In genomic region chr5:24512271-24512670, GRCm38 (mm10) we compare ENCODE assay signal across 11 mouse cellular contexts. TPM values are rescaled to one million over a fixed set of nuclear protein-coding genes. Genes with fewer than 3 reads are reported as not detected.
DNase-seq lines count a peak whose midpoint lies in the region; ATAC-seq and TF ChIP-seq lines count a peak whose summit lies in the region.
"Had no signal": no experiment of that assay in that cellular context is flagged by ENCODE, and none has a peak within 500 bp of the region (broad histone marks: within the 10 kb centered on the region; RNA-seq: fewer than 3 reads in every experiment).

No protein-coding gene starts in this region.

- WGBS in kidney, embryonic 16.5 days, result 28% methylated on average over 8 of the region's 8 CpGs
- WGBS in stomach, postnatal 0 days, result 40% methylated on average over 8 of the region's 8 CpGs
- WGBS in hindbrain, embryonic 14.5 days, result 57% methylated on average over 8 of the region's 8 CpGs
- 62% methylated on average over 8 of the region's 8 CpGs for WGBS in forebrain, embryonic 12.5 days

- peaks cover 5% of the 10 kb centered on the region; the same call in 1 of the 2 replicates for H3K27me3 ChIP-seq in kidney, embryonic 16.5 days (ENCODE audit: insufficient read depth, low read length)
- no peaks in the 10 kb centered on the region for H3K27me3 ChIP-seq in stomach, postnatal 0 days (ENCODE audit: control insufficient read depth, insufficient read depth, low read length)
- no peaks in the 10 kb centered on the region for H3K27me3 ChIP-seq in hindbrain, embryonic 14.5 days (ENCODE audit: control insufficient read depth, insufficient read depth, low read length)
- H3K27me3 ChIP-seq in forebrain, embryonic 12.5 days, result peaks cover 32% of the 10 kb centered on the region

- peaks cover 9% of the 10 kb centered on the region for H3K4me1 ChIP-seq in kidney, embryonic 16.5 days (ENCODE audit: insufficient read depth, low read length)
- no peaks in the 10 kb centered on the region for H3K4me1 ChIP-seq in stomach, postnatal 0 days (replicated peaks; ENCODE audit: control insufficient read depth, insufficient read depth)
- H3K4me1 ChIP-seq in hindbrain, embryonic 14.5 days (replicated peaks; ENCODE audit: control insufficient read depth, insufficient read depth, low read length), result 0 out of 2 replicates have a peak, but pooled peaks cover 3% of the 10 kb centered on the region
- no peaks in the 10 kb centered on the region for H3K4me1 ChIP-seq in forebrain, embryonic 12.5 days
- H3K4me1 ChIP-seq: limb, embryonic 15.5 days had no signal

- H3K9me3 ChIP-seq in kidney, embryonic 16.5 days (ENCODE audit: low read length), result peaks cover 4% of the 10 kb centered on the region; the same call in 1 of the 2 replicates
- H3K9me3 ChIP-seq in stomach, postnatal 0 days (ENCODE audit: control insufficient read depth, low read length), result no peaks in the 10 kb centered on the region
- H3K9me3 ChIP-seq in hindbrain, embryonic 14.5 days (ENCODE audit: control insufficient read depth, low read length), result no peaks in the 10 kb centered on the region
- H3K9me3 ChIP-seq in forebrain, embryonic 12.5 days, result no peaks in the 10 kb centered on the region
- H3K9me3 ChIP-seq: limb, embryonic 15.5 days had no signal

- H3K4me3 ChIP-seq in kidney, embryonic 16.5 days (ENCODE audit: low read length), result no peak overlapping the region
- H3K4me3 ChIP-seq in stomach, postnatal 0 days (ENCODE audit: low read depth, low read length), result no peak overlapping the region
- H3K4me3 ChIP-seq in hindbrain, embryonic 14.5 days (replicated peaks; ENCODE audit: low read length), result no peak overlapping the region
- H3K4me3 ChIP-seq in forebrain, embryonic 12.5 days (replicated peaks), result no peak overlapping the region
- H3K4me3 ChIP-seq: limb, embryonic 15.5 days had no signal

- no peak overlapping the region for H3K27ac ChIP-seq in kidney, embryonic 16.5 days (ENCODE audit: low read length)
- H3K27ac ChIP-seq in stomach, postnatal 0 days (replicated peaks), result no peak overlapping the region
- H3K27ac ChIP-seq in hindbrain, embryonic 14.5 days, result no peak overlapping the region
- no peak overlapping the region for H3K27ac ChIP-seq in forebrain, embryonic 12.5 days
- H3K27ac ChIP-seq: limb, embryonic 15.5 days had no signal

- H3K9ac ChIP-seq in kidney, embryonic 16.5 days (replicated peaks; ENCODE audit: low read length), result no peak overlapping the region
- no peak overlapping the region for H3K9ac ChIP-seq in stomach, postnatal 0 days (ENCODE audit: low read length)
- no peak overlapping the region for H3K9ac ChIP-seq in hindbrain, embryonic 14.5 days
- no peak overlapping the region for H3K9ac ChIP-seq in forebrain, embryonic 12.5 days
- H3K9ac ChIP-seq: limb, embryonic 15.5 days had no signal

- peak; percentile 32 for DNase-seq in kidney, adult 11 months
- no peak for DNase-seq in kidney, adult 8-10 months
- DNase-seq in heart, adult 8-10 months (ENCODE audit: low spot score), result peak; percentile 40
- DNase-seq in stomach, postnatal 0 days (ENCODE audit: low spot score), result peak; percentile 43
- DNase-seq in hindbrain, embryonic 14.5 days (ENCODE audit: low spot score), result no peak
- DNase-seq in adrenal gland, adult 18-20 months (ENCODE audit: low spot score in 2 of 2), result no peak
- DNase-seq: cerebellum, adult 9-11 months had no signal

- no peaks in the 10 kb centered on the region for H3K36me3 ChIP-seq in kidney, embryonic 16.5 days (ENCODE audit: insufficient read depth, low read length)
- no peaks in the 10 kb centered on the region for H3K36me3 ChIP-seq in stomach, postnatal 0 days (ENCODE audit: control insufficient read depth, insufficient read depth, low read length)
- no peaks in the 10 kb centered on the region for H3K36me3 ChIP-seq in hindbrain, embryonic 14.5 days (replicated peaks; ENCODE audit: control insufficient read depth, insufficient read depth)
- no peaks in the 10 kb centered on the region for H3K36me3 ChIP-seq in forebrain, embryonic 12.5 days (replicated peaks)
- H3K36me3 ChIP-seq: limb, embryonic 15.5 days had no signal

- no peak overlapping the region for H3K4me2 ChIP-seq in kidney, embryonic 16.5 days (replicated peaks; ENCODE audit: low read depth, low read length)
- H3K4me2 ChIP-seq in stomach, postnatal 0 days (replicated peaks; ENCODE audit: low read depth), result no peak overlapping the region
- no peak overlapping the region for H3K4me2 ChIP-seq in hindbrain, embryonic 14.5 days (replicated peaks)
- no peak overlapping the region for H3K4me2 ChIP-seq in forebrain, embryonic 12.5 days
- H3K4me2 ChIP-seq: limb, embryonic 15.5 days had no signal

- no peak for TF ChIP-seq EP300 in stomach, postnatal 0 days (optimal IDR thresholded peaks at IDR 0.05)

- ATAC-seq in kidney, embryonic 16.5 days (ENCODE audit: low FRiP score, low TSS enrichment), result peak; percentile 79; the same call in 1 of the 2 replicates
- ATAC-seq in stomach, postnatal 0 days (ENCODE audit: low FRiP score, low TSS enrichment), result peak; percentile 47; the same call in 1 of the 2 replicates
- ATAC-seq in hindbrain, embryonic 14.5 days (ENCODE audit: low FRiP score), result no peak
- no peak for ATAC-seq in forebrain, embryonic 12.5 days (ENCODE audit: low FRiP score)

- no peak for TF ChIP-seq CTCF in stomach, postnatal 0 days (IDR thresholded peaks at IDR 0.05; ENCODE audit: low read depth)

RNA-seq across cellular contexts. Expression of gene Gbx1, which starts 14.7 kb away (rescaled TPM):
- not detected for total RNA-seq in heart, adult 8-10 months (2022)
- polyA plus RNA-seq in kidney, embryonic 16.5 days (2015; fragmentation: Nextera tagmentation; extraction: Ambion mirVana), result 0.08 TPM in 1 of 2 replicates, not detected in the other
- polyA plus RNA-seq in stomach, postnatal 0 days (2015; fragmentation: Nextera tagmentation; extraction: Ambion mirVana), result 0.02 TPM in 1 of 2 replicates, not detected in the other
- polyA plus RNA-seq in hindbrain, embryonic 14.5 days (2014; fragmentation: Nextera tagmentation; extraction: Ambion mirVana), result 3.3 and 4.9 TPM in 2 replicates
- polyA plus RNA-seq in forebrain, embryonic 12.5 days (2016; fragmentation: Nextera tagmentation; extraction: Ambion mirVana), result 1.1 and 1.2 TPM in 2 replicates
- total RNA-seq in adrenal gland, adult 18-20 months (2021), result not detected
- total RNA-seq: neutrophil, adult 5-6 weeks had no signal

RNA-seq across cellular contexts. Expression of gene Asb10, which starts 28.5 kb away (rescaled TPM):
- total RNA-seq in heart, adult 8-10 months (2022), result 100 to 1,000 TPM in 2 of 4 experiments, 10 to 100 TPM in 2; 97.3 to 112 (median 103) TPM
- 0.42 and 0.71 TPM in 2 replicates for polyA plus RNA-seq in kidney, embryonic 16.5 days (2015; fragmentation: Nextera tagmentation; extraction: Ambion mirVana)
- polyA plus RNA-seq in stomach, postnatal 0 days (2015; fragmentation: Nextera tagmentation; extraction: Ambion mirVana), result 0.21 and 0.25 TPM in 2 replicates
- 0.22 and 0.23 TPM in 2 replicates for polyA plus RNA-seq in hindbrain, embryonic 14.5 days (2014; fragmentation: Nextera tagmentation; extraction: Ambion mirVana)
- 0.10 TPM in 1 of 2 replicates, not detected in the other for polyA plus RNA-seq in forebrain, embryonic 12.5 days (2016; fragmentation: Nextera tagmentation; extraction: Ambion mirVana)
- total RNA-seq in adrenal gland, adult 18-20 months (2021), result under 1 TPM in 1 of 2 experiments, not detected in 1; 0.23 TPM
- total RNA-seq: neutrophil, adult 5-6 weeks had no signal

RNA-seq across cellular contexts. Expression of gene 4931409K22Rik, which starts 44.3 kb away (rescaled TPM):
- not detected for total RNA-seq in heart, adult 8-10 months (2022)
- 0.16 and 0.41 TPM in 2 replicates for polyA plus RNA-seq in kidney, embryonic 16.5 days (2015; fragmentation: Nextera tagmentation; extraction: Ambion mirVana)
- 0.08 TPM in 1 of 2 replicates, not detected in the other for polyA plus RNA-seq in stomach, postnatal 0 days (2015; fragmentation: Nextera tagmentation; extraction: Ambion mirVana)
- polyA plus RNA-seq in hindbrain, embryonic 14.5 days (2014; fragmentation: Nextera tagmentation; extraction: Ambion mirVana), result 0.10 and 0.19 TPM in 2 replicates
- polyA plus RNA-seq in forebrain, embryonic 12.5 days (2016; fragmentation: Nextera tagmentation; extraction: Ambion mirVana), result 0.24 and 0.37 TPM in 2 replicates
- not detected for total RNA-seq in adrenal gland, adult 18-20 months (2021)
- total RNA-seq: neutrophil, adult 5-6 weeks had no signal

Comparison
In these comparisons a context has a peak if more than half of its experiments do, and no peak if none do; other contexts are left out.
1. DNase-seq: peak in kidney, adult 11 months (single experiment), heart, adult 8-10 months (single experiment) and stomach, postnatal 0 days (single experiment); none in kidney, adult 8-10 months (0 of 2), hindbrain, embryonic 14.5 days (single experiment) and adrenal gland, adult 18-20 months (0 of 2).
2. ATAC-seq: peak in kidney, embryonic 16.5 days (single experiment) and stomach, postnatal 0 days (single experiment); none in hindbrain, embryonic 14.5 days (single experiment) and forebrain, embryonic 12.5 days (single experiment).